Mouse (Mus musculus): ENCODE data around the gene Cacna1g.

The Cacna1g gene

GRCm38 (mm10) chr11:94473707-94474543 is at the start of gene Cacna1g:
Cacna1g (minus strand) TSS chr11:94474198.
- peak; percentile 88 for DNase-seq

GRCm38 (mm10) chr11:94521219-94521843 is 47.3 kb upstream of the Cacna1g start, which contains the start of gene Mycbpap:
Mycbpap (minus strand) TSS chr11:94521742.
- DNase-seq = peak; percentile 49

- DNase-seq = no peak
These were observed 39.5 kb upstream of the Cacna1g start for GRCm38 (mm10) chr11:94513452-94513851.

GRCm38 (mm10) chr11:94508976-94509375 is 35.0 kb upstream of the Cacna1g start:
- no peak for DNase-seq

GRCm38 (mm10) chr11:94501482-94501881 is 27.5 kb upstream of the Cacna1g start:
- no peak for DNase-seq

GRCm38 (mm10) chr11:94500362-94500761 is 26.4 kb upstream of the Cacna1g start:
- DNase-seq = no peak

GRCm38 (mm10) chr11:94499661-94500152 is 25.7 kb upstream of the Cacna1g start, which contains the start of gene Epn3:
Epn3 (minus strand) TSS chr11:94499974.
- DNase-seq = no peak

GRCm38 (mm10) chr11:94499035-94499434 is 25.0 kb upstream of the Cacna1g start:
- no peak for DNase-seq

GRCm38 (mm10) chr11:94498093-94498996 is 24.3 kb upstream of the Cacna1g start:
- peak; percentile 75 for DNase-seq

- no peak for DNase-seq
These were observed 21.4 kb upstream of the Cacna1g start for GRCm38 (mm10) chr11:94495415-94495814.

- no peak for DNase-seq
These were observed 17.7 kb upstream of the Cacna1g start for GRCm38 (mm10) chr11:94491749-94492099.

- peak; percentile 66 for DNase-seq
These were observed 17.2 kb upstream of the Cacna1g start for GRCm38 (mm10) chr11:94491035-94491748.

- DNase-seq = no peak
These were observed 15.7 kb upstream of the Cacna1g start for GRCm38 (mm10) chr11:94489745-94490144.

- no peak for DNase-seq
These were observed 15.0 kb upstream of the Cacna1g start for GRCm38 (mm10) chr11:94488767-94489533.

- peak; percentile 90 for DNase-seq
These were observed 12.0 kb upstream of the Cacna1g start, which contains the start of gene Spata20 for GRCm38 (mm10) chr11:94486001-94486400. Spata20 (minus strand) TSS chr11:94486179.

- no peak for DNase-seq
These were observed 11.2 kb upstream of the Cacna1g start for GRCm38 (mm10) chr11:94485223-94485622.

- no peak for DNase-seq
These were observed 10.6 kb upstream of the Cacna1g start for GRCm38 (mm10) chr11:94484636-94485035.

- DNase-seq = no peak
These were observed 9.9 kb upstream of the Cacna1g start for GRCm38 (mm10) chr11:94483921-94484320.

- no peak for DNase-seq
These were observed 9.4 kb upstream of the Cacna1g start for GRCm38 (mm10) chr11:94483436-94483835.

GRCm38 (mm10) chr11:94482738-94483137 is 8.7 kb upstream of the Cacna1g start:
- DNase-seq = no peak

GRCm38 (mm10) chr11:94481963-94482362 is 8.0 kb upstream of the Cacna1g start:
- no peak for DNase-seq
